Mouse (Mus musculus): ENCODE results near the gene Pdha1. TPM values are rescaled to one million over a fixed set of nuclear protein-coding genes. Genes with fewer than 3 reads are reported as not detected.

The Pdha1 gene
- total RNA-seq (2022) = 100 to 1,000 TPM; 211 to 231 (median 221) TPM

GRCm38 (mm10) chrX:160137861-160138717 lies at the start of gene Pdha1:
Pdha1 (minus strand) TSS chrX:160138413.
- peak; percentile 82 to 85 for DNase-seq (ENCODE audit: low spot score in 2 of 2)

GRCm38 (mm10) chrX:160179032-160179431 lies 40.8 kb upstream of the Pdha1 start:
- DNase-seq (ENCODE audit: low spot score in 2 of 2) = no peak

- peak; percentile 19 to 69 for DNase-seq (ENCODE audit: low spot score in 2 of 2)
Measured at GRCm38 (mm10) chrX:160170150-160170549, 31.9 kb upstream of the Pdha1 start.

- DNase-seq (ENCODE audit: low spot score in 2 of 2) = no peak
Measured at GRCm38 (mm10) chrX:160166246-160166985, 28.2 kb upstream of the Pdha1 start.

GRCm38 (mm10) chrX:160164259-160164658 lies 26.0 kb upstream of the Pdha1 start:
- DNase-seq (ENCODE audit: low spot score in 2 of 2) = no peak

GRCm38 (mm10) chrX:160153147-160153815 lies 15.1 kb upstream of the Pdha1 start:
- no peak for DNase-seq (ENCODE audit: low spot score in 2 of 2)

GRCm38 (mm10) chrX:160148859-160149258 lies 10.6 kb upstream of the Pdha1 start:
- DNase-seq (ENCODE audit: low spot score in 2 of 2) = no peak

- no peak for DNase-seq (ENCODE audit: low spot score in 2 of 2)
Measured at GRCm38 (mm10) chrX:160147406-160147805, 9.2 kb upstream of the Pdha1 start.

GRCm38 (mm10) chrX:160146806-160147205 lies 8.6 kb upstream of the Pdha1 start:
- no peak for DNase-seq (ENCODE audit: low spot score in 2 of 2)

- no peak for DNase-seq (ENCODE audit: low spot score in 2 of 2)
Measured at GRCm38 (mm10) chrX:160137177-160137860, 894 bp downstream of the Pdha1 start.

GRCm38 (mm10) chrX:160136153-160136552 lies 2.1 kb downstream of the Pdha1 start:
- DNase-seq (ENCODE audit: low spot score in 2 of 2) = no peak

- DNase-seq (ENCODE audit: low spot score in 2 of 2) = no peak
Measured at GRCm38 (mm10) chrX:160135719-160136118, 2.5 kb downstream of the Pdha1 start.

- DNase-seq (ENCODE audit: low spot score in 2 of 2) = no peak
Measured at GRCm38 (mm10) chrX:160134136-160134843, 3.9 kb downstream of the Pdha1 start.

GRCm38 (mm10) chrX:160116658-160117057 lies 21.6 kb downstream of the Pdha1 start:
- peak; percentile 13 to 33 for DNase-seq (ENCODE audit: low spot score in 2 of 2)

- no peak for DNase-seq (ENCODE audit: low spot score in 2 of 2)
Measured at GRCm38 (mm10) chrX:160116074-160116473, 22.1 kb downstream of the Pdha1 start.

- DNase-seq (ENCODE audit: low spot score in 2 of 2) = no peak
Measured at GRCm38 (mm10) chrX:160113777-160114176, 24.4 kb downstream of the Pdha1 start.

GRCm38 (mm10) chrX:160107817-160108216 lies 30.4 kb downstream of the Pdha1 start:
- no peak for DNase-seq (ENCODE audit: low spot score in 2 of 2)

- no peak for DNase-seq (ENCODE audit: low spot score in 2 of 2)
Measured at GRCm38 (mm10) chrX:160091973-160092372, 46.2 kb downstream of the Pdha1 start.

Measured in layer of hippocampus, adult 8-10 months (tissue).